Mouse (Mus musculus): ENCODE results near the gene Grhl1. TPM values are rescaled to one million over a fixed set of nuclear protein-coding genes. Genes with fewer than 3 reads are reported as not detected.
A peak's percentile ranks its signal among the peaks of the same experiment; 100 is the strongest.
"Not testable (repeated sequence)": the region's sequence is repeated elsewhere in the genome, so short reads cannot be mapped to it uniquely, and the experiment has no call there.

Grhl1 gene
- 0.21 and 0.58 TPM in 2 replicates for polyA plus RNA-seq (2016; fragmentation: Nextera tagmentation; extraction: Ambion mirVana)

DNA sequence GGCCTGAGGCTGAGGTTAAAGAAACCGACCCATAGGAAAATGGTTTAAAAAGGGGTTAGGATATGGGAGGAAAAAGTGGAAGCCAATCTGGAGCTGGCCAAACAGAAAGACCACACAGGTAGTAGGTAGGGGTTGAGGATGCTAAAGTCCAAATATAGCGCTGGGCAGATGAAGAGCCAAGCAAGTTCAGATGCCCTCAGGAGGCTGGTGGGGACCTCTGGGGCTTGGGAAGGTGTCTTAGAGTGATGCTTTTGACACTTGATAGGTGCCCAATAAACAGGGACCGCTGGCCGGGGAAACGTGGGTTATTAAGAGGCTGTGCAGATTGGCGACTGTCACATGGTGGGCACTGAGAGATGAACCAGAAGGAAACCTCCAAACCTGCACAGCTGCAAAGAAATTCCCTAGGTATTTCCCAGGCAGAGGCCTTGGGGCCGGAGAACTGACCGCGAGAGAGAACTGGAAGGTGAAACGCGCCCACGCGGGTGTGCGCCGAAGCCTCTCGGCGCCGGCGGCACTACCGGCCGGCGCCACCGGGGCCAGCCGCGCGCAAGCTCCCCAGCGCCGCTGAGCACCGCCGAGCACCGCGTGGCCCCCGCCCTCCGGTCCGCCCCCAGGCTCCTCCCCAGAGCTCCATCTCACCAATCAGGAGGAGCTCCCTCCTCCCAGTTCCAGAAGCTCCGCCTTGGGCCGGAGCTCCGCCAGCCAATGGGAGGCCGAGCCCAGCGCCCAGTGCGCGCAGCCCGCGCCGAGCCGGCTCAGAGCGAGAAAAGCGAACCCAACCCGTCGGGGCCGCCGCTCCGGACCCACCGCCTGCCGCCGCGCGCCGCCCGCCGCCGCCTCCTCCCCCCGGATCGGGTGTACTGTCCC, at the start of gene Grhl1:
Gene Grhl1, plus strand, starts transcription at position 761 of the 870 bp plus-strand sequence.
- Histone ChIP-seq H3K27me3 (ENCODE audit: insufficient read depth, poor library complexity, severe bottlenecking) (peaks cover 51% of the 10 kb centered on the region), H3K27ac (peak within 1 kb of the TSS; percentile 69), H3K36me3 (no peaks in the 10 kb centered on the region), H3K4me1 (replicated peaks) (peaks cover 13% of the 10 kb centered on the region), H3K9me3 (peaks cover 5% of the 10 kb centered on the region; the same call in 1 of the 2 replicates), H3K4me3 (peak within 1 kb of the TSS; percentile 68)
- peak; percentile 93 for DNase-seq (ENCODE audit: low spot score)
- 2% methylated on average over 64 of the region's 64 CpGs for WGBS

DNA sequence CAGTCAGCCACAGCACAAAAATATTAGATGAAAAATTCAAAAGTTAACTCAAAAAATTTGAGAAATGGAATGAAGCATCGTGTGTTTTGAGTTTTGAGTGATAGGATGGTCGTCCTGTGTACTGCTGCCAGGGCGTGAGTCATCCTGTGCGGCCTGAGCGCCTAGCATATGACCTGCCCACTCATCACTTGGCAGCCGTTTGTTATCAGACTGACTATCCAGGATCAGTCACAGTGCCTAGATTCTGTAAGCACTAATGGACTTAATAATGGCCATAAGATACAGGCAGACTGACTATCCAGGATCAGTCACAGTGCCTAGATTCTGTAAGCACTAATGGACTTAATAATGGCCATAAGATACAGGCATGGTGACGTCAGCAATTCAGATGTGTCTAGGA, 47.0 kb upstream of the Grhl1 start:
- not testable (repeated sequence) for H3K9me3 ChIP-seq; H3K27me3 ChIP-seq (ENCODE audit: insufficient read depth, poor library complexity, severe bottlenecking); H3K4me1 ChIP-seq (replicated peaks); DNase-seq (ENCODE audit: low spot score); H3K27ac ChIP-seq; H3K4me3 ChIP-seq
- 93% methylated on average over 7 of the region's 7 CpGs for WGBS
- peaks cover 16% of the 10 kb centered on the region; the same call in 1 of the 2 replicates for H3K36me3 ChIP-seq

DNA sequence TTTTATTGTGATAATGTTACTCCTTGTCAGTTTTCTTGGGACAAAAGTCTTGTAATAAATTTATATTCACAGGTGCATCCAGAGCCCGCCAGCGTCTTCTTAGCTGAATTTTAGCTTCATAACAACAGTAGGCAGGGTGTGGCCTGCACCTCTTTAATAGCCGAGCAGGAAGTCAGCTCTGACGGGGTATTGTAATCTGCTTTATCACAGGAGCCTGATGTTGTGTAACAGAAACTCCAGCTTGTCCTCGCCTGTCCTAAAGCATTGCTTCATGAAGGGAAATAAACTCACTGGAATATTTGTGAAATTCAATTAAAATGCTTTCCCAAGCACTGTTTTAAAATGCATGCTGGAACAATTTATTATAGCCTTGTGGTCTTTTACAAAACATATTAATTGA, 35.7 kb upstream of the Grhl1 start:
- no peak overlapping the region for H3K4me3 ChIP-seq
- DNase-seq (ENCODE audit: low spot score): no peak
- 0 out of 2 replicates have a peak, but pooled peaks cover 2% of the 10 kb centered on the region for H3K9me3 ChIP-seq
- peaks cover 19% of the 10 kb centered on the region; the same call in 1 of the 2 replicates for H3K36me3 ChIP-seq
- H3K4me1 ChIP-seq (replicated peaks): 0 out of 2 replicates have a peak, but pooled peaks cover 10% of the 10 kb centered on the region
- 77% methylated on average over 5 of the region's 5 CpGs for WGBS
- no peaks in the 10 kb centered on the region for H3K27me3 ChIP-seq (ENCODE audit: insufficient read depth, poor library complexity, severe bottlenecking)
- H3K27ac ChIP-seq: no peak overlapping the region

DNA sequence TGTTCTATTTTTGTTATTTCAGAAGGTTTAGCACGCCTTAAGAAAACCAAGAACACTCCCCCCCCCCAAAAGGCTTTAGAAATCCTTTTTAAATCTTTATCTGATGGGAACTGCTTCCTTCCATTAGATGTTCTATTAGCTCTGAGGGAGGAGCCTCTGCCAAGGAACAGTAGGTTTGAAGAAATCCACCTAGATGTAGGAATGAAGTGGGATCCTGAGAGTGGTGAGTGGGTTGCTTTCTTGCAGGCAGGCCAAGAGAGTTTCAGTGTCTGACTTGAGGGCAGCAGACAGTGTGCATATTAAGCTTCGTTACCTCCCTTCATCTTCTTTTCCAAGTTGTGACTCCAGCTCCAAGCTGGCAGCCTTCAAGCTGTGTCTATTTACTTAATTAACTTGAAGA, 34.9 kb upstream of the Grhl1 start:
- no peak overlapping the region for H3K4me3 ChIP-seq
- 0 out of 2 replicates have a peak, but pooled peaks cover 2% of the 10 kb centered on the region for H3K9me3 ChIP-seq
- DNase-seq (ENCODE audit: low spot score): no peak
- H3K27ac ChIP-seq: no peak overlapping the region
- WGBS: 70% methylated on average over 2 of the region's 2 CpGs
- 0 out of 2 replicates have a peak, but pooled peaks cover 10% of the 10 kb centered on the region for H3K4me1 ChIP-seq (replicated peaks)
- no peaks in the 10 kb centered on the region for H3K27me3 ChIP-seq (ENCODE audit: insufficient read depth, poor library complexity, severe bottlenecking)
- H3K36me3 ChIP-seq: peaks cover 13% of the 10 kb centered on the region; the same call in 1 of the 2 replicates

DNA sequence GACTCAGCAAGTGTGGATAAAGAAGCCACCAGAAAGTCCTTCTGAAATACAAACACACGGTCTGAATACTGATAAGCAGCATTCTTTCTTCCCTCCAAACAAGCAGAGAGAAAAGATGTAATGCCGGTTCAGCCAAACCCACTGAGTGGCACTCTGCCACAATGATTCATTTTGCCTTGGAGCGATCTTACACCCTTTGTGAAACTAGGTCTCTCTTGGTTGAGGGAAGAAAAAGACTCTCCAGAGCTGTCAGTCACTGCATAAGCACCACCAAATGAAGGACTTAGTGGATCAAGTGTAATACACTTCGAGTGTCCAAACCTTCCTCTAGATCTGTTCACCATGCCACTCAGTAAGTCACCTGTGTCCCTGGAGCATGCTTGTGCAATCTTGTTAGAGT, 34.1 kb upstream of the Grhl1 start:
- no peak for DNase-seq (ENCODE audit: low spot score)
- WGBS: 79% methylated on average over 4 of the region's 4 CpGs
- Histone ChIP-seq H3K27ac (no peak overlapping the region), H3K27me3 (ENCODE audit: insufficient read depth, poor library complexity, severe bottlenecking) (no peaks in the 10 kb centered on the region), H3K36me3 (peaks cover 10% of the 10 kb centered on the region; the same call in 1 of the 2 replicates), H3K4me1 (replicated peaks) (0 out of 2 replicates have a peak, but pooled peaks cover 10% of the 10 kb centered on the region), H3K9me3 (no peaks in the 10 kb centered on the region), H3K4me3 (no peak overlapping the region)

DNA sequence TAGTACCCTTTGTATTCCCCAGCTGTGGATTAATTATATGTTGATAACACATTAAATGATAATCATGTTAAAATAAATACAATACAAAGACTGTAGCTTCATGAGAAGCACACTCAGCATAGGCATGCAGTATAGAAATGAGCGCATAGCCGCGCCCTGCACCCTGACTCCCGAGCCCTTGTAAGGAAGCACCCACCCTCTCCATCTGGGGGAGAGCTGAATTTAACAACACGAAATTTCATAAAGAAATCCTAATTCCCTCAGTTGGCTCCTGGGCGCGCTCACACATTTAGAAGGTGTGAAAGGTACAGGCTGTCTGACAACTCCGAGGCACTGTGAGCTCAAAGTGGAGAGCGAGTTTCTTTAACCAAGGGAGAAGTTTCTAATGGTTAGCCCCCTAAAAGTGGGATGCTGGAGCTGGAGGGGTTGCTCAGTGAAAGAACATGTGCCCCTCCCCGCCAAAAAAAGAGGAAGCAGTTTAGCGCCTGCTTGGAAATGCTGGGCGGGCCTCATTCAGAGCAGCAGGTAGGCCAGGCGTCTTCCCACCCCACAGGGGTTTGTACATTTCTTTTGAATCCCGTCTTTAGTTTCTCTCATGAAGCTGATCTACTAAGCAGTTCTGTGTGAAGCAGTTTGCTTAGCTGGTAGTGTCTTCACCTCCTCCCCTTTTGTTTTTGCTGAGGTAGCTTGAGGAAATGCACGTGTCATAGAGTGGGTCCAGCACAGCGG, 30.5 kb upstream of the Grhl1 start:
- WGBS: 89% methylated on average over 16 of the region's 16 CpGs

DNA sequence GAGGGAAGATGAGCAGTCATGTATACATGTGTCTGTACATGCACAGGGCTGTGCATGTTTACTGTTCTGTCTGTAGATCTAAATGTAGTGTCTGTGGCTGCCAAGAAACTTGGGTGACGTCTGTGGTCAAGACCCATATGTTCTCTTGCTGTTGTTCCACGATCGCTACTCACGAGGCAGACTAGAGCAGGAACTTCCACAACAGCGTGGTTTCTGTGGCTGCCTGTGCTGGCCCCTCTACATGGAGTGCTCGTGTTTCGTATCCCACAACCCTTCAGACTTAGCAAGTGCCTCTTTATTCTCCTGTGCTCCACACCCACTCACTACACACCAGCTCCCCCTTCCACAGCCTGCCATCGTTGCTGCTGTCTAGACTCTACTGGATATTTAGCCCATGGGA, 24.4 kb upstream of the Grhl1 start:
- Histone ChIP-seq H3K4me3 (no peak overlapping the region), H3K4me1 (replicated peaks) (no peaks in the 10 kb centered on the region), H3K9me3 (no peaks in the 10 kb centered on the region), H3K27me3 (ENCODE audit: insufficient read depth, poor library complexity, severe bottlenecking) (no peaks in the 10 kb centered on the region), H3K36me3 (peaks cover 53% of the 10 kb centered on the region), H3K27ac (no peak overlapping the region)
- WGBS: 89% methylated on average over 8 of the region's 8 CpGs
- DNase-seq (ENCODE audit: low spot score): no peak

More for the DNA sequence above, 30.5 kb upstream of the Grhl1 start:
- H3K4me3 ChIP-seq: no peak overlapping the region
- H3K27me3 ChIP-seq (ENCODE audit: insufficient read depth, poor library complexity, severe bottlenecking): no peaks in the 10 kb centered on the region
- H3K27ac ChIP-seq: no peak overlapping the region
- no peaks in the 10 kb centered on the region for H3K9me3 ChIP-seq
- H3K4me1 ChIP-seq (replicated peaks): 0 out of 2 replicates have a peak, but pooled peaks cover 4% of the 10 kb centered on the region
- H3K36me3 ChIP-seq: peaks cover 25% of the 10 kb centered on the region; the same call in 1 of the 2 replicates
- DNase-seq (ENCODE audit: low spot score): no peak

DNA sequence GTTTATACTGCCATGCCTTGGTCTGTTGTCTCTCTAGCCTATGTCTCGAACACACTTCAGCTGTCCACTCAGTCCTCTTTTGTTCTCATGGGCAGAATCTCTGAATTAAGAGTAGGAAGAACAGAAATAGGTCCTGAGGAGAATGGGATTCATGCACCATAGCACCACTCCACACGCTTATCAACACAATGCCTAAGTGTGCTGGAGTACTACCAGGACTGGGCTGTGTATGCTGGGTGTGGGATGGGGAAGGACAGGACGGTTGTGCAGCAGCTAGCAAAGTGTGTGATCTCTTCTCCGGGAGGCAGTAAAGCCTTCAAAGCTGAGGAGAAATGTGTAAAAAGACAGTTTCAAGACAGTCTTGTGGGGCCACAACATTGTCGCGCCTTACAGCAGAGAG, 23.2 kb upstream of the Grhl1 start:
- no peak for DNase-seq (ENCODE audit: low spot score)
- Histone ChIP-seq H3K4me1 (replicated peaks) (no peaks in the 10 kb centered on the region), H3K9me3 (no peaks in the 10 kb centered on the region), H3K27ac (no peak overlapping the region), H3K4me3 (no peak overlapping the region), H3K27me3 (ENCODE audit: insufficient read depth, poor library complexity, severe bottlenecking) (no peaks in the 10 kb centered on the region), H3K36me3 (peaks cover 53% of the 10 kb centered on the region)
- WGBS: 89% methylated on average over 6 of the region's 6 CpGs

DNA sequence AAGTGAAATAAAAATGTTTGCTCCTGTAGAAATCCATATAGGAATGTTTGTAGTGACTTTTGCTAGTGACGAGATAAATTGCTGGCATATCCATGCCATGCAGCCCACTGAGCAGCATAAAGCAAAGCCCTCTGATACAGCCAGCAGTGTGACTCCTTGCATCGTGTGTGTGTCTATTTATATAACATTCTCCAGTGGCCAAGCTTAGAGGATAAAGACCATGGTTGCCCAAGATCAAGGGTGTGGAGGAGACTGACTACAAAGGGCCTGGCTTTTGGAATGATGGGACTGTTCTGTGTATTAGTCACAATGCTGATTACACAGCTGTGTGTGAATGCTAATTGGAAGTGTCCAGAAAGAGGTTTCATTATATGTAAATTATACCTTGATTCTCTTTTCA, 19.6 kb upstream of the Grhl1 start:
- peaks cover 34% of the 10 kb centered on the region for H3K36me3 ChIP-seq
- 85% methylated on average over 2 of the region's 2 CpGs for WGBS
- H3K27ac ChIP-seq: no peak overlapping the region
- H3K27me3 ChIP-seq (ENCODE audit: insufficient read depth, poor library complexity, severe bottlenecking): no peaks in the 10 kb centered on the region
- no peak overlapping the region for H3K4me3 ChIP-seq
- no peaks in the 10 kb centered on the region for H3K4me1 ChIP-seq (replicated peaks)
- no peak for DNase-seq (ENCODE audit: low spot score)
- H3K9me3 ChIP-seq: no peaks in the 10 kb centered on the region

DNA sequence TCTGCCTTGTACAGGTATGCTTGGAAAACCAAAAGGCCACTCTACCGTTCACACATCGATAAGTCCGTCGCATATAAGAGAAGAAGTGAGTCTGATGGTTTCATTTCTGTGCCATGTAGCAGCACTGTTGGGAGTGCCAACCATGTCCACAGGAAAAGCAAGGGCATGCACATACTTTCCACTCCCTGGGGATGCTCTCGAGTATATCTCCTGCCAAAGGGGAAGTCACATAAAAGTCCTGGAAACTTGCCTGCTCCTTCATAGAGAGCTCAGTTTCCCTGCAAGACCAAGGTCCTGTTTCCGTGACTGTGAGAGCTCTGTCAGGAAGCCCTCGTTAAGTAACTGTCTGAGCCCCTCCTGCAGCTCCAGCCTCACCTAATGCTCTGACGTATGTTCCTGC, 16.1 kb upstream of the Grhl1 start:
- 86% methylated on average over 8 of the region's 8 CpGs for WGBS
- Histone ChIP-seq H3K4me3 (no peak overlapping the region), H3K36me3 (peaks cover 18% of the 10 kb centered on the region), H3K4me1 (replicated peaks) (no peaks in the 10 kb centered on the region), H3K27me3 (ENCODE audit: insufficient read depth, poor library complexity, severe bottlenecking) (no peaks in the 10 kb centered on the region), H3K27ac (no peak overlapping the region), H3K9me3 (no peaks in the 10 kb centered on the region)
- DNase-seq (ENCODE audit: low spot score): no peak

DNA sequence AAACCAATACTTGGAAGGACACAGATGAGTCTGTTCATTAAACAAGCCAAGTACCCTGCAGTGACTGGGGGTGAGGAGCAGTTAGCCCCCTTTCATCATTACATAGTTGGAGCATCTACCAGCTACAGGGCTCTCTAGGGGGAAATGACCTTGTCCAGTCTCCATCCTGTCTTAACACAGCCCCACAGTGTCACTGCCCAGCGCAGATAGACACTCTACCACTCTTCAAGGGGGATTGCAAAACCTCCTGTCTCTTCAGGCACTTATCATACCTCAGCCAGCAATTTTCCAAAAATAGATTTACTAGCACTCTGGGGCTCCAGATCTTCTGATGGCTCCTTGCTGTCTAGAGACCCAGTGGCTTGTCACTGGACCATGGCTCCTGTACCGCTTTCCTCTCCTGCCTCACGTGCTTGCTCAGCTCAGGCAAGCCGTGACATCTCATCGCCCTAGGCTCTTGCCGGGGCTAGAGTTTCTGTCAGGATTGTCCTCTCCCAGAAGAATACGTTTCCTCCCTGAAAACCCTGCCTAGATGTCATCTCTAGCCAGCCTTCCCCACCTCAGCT, 8.6 kb upstream of the Grhl1 start:
- DNase-seq (ENCODE audit: low spot score): no peak
- Histone ChIP-seq H3K27ac (no peak overlapping the region), H3K36me3 (peaks cover 11% of the 10 kb centered on the region; the same call in 1 of the 2 replicates), H3K4me3 (no peak overlapping the region), H3K4me1 (replicated peaks) (0 out of 2 replicates have a peak, but pooled peaks cover 5% of the 10 kb centered on the region), H3K9me3 (no peaks in the 10 kb centered on the region), H3K27me3 (ENCODE audit: insufficient read depth, poor library complexity, severe bottlenecking) (no peaks in the 10 kb centered on the region)
- WGBS: 86% methylated on average over 7 of the region's 7 CpGs

DNA sequence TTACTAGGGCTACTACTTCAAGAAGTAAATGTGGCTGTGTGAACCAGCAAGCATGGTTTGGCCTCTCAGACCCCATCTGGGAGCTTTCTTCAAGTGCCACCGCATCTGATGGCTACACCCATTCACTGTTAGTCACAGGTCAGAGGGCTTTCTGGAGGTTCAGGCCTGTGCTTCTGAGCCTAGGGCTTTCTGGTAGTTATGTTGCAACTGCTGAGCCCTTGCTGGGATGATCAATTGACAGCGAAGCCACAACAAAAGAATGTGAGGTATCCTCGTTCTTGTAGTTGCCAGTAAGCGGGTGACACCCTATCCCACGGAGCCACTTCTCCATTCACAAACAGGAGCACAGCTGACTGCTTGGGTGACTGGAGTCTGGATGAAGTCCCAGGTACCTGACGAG, 6.8 kb upstream of the Grhl1 start:
- 79% methylated on average over 6 of the region's 6 CpGs for WGBS
- H3K27ac ChIP-seq: no peak overlapping the region
- H3K4me3 ChIP-seq: no peak overlapping the region
- 0 out of 2 replicates have a peak, but pooled peaks cover 5% of the 10 kb centered on the region for H3K4me1 ChIP-seq (replicated peaks)
- H3K27me3 ChIP-seq (ENCODE audit: insufficient read depth, poor library complexity, severe bottlenecking): peaks cover 6% of the 10 kb centered on the region
- H3K36me3 ChIP-seq: peaks cover 4% of the 10 kb centered on the region; the same call in 1 of the 2 replicates
- no peaks in the 10 kb centered on the region for H3K9me3 ChIP-seq
- DNase-seq (ENCODE audit: low spot score): no peak
